Mouse (Mus musculus): ENCODE measurements around the gene Vma21. TPM values are rescaled to one million over a fixed set of nuclear protein-coding genes. Genes with fewer than 3 reads are reported as not detected.

The Vma21 gene
- polyA plus RNA-seq (2012; rRNA removed), result 3.8 and 5.0 TPM in 2 replicates

GRCm38 (mm10) chrX:71815631-71816345 is at the start of gene Vma21:
Gene Vma21, plus strand, starts transcription at chrX:71815924.

Other genes starting within 250 kb of the Vma21 start
- gene Gpr50, start 152.3 kb upstream of the Vma21 start, polyA plus RNA-seq (2012; rRNA removed), result 0.02 and 0.12 TPM in 2 replicates
- gene Gm1141, start 105.1 kb downstream of the Vma21 start, polyA plus RNA-seq (2012; rRNA removed), result 0.11 and 0.14 TPM in 2 replicates
- gene Prrg3, start 146.7 kb downstream of the Vma21 start, polyA plus RNA-seq (2012; rRNA removed), result 0.88 and 1.0 TPM in 2 replicates
- gene Fate1, start 157.1 kb downstream of the Vma21 start, polyA plus RNA-seq (2012; rRNA removed), result not detected in 2 replicates
- gene Cnga2, start 175.9 kb downstream of the Vma21 start, polyA plus RNA-seq (2012; rRNA removed), result 0.01 and 0.02 TPM in 2 replicates

Measured in liver, embryonic 14 days (tissue).